Mouse (Mus musculus): ENCODE results near the gene Ttc17. TPM values are rescaled to one million over a fixed set of nuclear protein-coding genes. Genes with fewer than 3 reads are reported as not detected.

Ttc17 gene
- polyA plus RNA-seq, 1 experiment = 7.7 TPM

DNA sequence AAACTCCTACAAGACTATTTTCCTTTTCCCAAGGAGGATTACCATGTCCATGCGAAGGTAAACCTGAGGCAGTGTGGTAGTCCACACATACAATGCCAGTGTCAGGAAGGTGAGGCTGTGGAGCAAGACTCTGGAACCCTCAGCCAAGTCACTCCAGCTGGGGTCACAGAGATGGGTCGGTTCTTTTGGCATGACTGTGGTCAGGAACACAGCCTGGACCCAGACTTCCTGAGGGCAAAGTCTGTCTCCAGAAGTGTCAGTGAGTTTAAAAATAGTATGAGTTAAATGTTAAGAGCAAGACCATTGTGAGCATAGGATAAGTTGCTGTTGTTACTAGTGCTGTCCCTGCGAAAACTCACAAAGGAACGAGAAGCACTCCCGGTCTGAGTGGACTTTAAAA is 59.7 kb downstream of the Ttc17 start:
- H3K4me3 ChIP-seq (ENCODE audit: insufficient read depth, poor library complexity, severe bottlenecking) = no peak overlapping the region
- peaks cover 7% of the 10 kb centered on the region for H3K36me3 ChIP-seq (ENCODE audit: control insufficient read depth, insufficient read depth)
- no peaks in the 10 kb centered on the region for H3K79me3 ChIP-seq (ENCODE audit: low read depth)
- H3K79me2 ChIP-seq (ENCODE audit: control insufficient read depth, insufficient read depth) = no peaks in the 10 kb centered on the region
- H3K27me3 ChIP-seq (ENCODE audit: control insufficient read depth, insufficient read depth, insufficient read length) = no peaks in the 10 kb centered on the region
- no peak for TF ChIP-seq MAX (IDR thresholded peaks at IDR 0.05)
- TF ChIP-seq CEBPB (IDR thresholded peaks at IDR 0.05; ENCODE audit: low read depth) = no peak
- TF ChIP-seq CTCF (IDR thresholded peaks at IDR 0.05; ENCODE audit: control insufficient read depth, insufficient read depth, insufficient read length) = no peak
- TF ChIP-seq MYOG (IDR thresholded peaks at IDR 0.05; ENCODE audit: control insufficient read depth, extremely low read depth, insufficient read length) = no peak
- TF ChIP-seq USF1 (IDR thresholded peaks at IDR 0.05; ENCODE audit: low read depth) = no peak
- TF ChIP-seq MYOD1 (IDR thresholded peaks at IDR 0.05; ENCODE audit: control insufficient read depth, insufficient read length, low read depth) = no peak
- TF ChIP-seq FOSL1 (IDR thresholded peaks at IDR 0.05; ENCODE audit: insufficient read depth, low read length, poor library complexity, severe bottlenecking) = no peak
- H3ac ChIP-seq (ENCODE audit: control insufficient read depth, insufficient read length, low read depth) = no peak overlapping the region

DNA sequence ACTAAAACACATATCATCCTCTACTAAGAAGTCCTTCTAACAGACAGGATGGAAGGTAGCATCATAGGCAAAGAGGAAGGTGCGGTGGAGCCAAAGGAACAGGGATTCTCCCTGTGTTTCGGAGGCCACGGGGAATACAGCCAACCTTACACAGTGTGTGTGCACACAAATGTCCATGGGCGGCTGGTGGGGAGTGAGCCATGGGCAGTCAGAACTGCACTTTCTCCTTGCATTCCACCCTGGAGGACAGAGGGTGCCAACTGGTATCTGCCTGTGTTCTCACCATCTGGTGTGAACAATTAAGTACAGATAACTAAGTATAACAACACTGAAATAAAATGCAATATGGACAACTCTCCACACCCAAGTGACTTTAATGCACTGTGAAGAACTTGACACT is 61.9 kb downstream of the Ttc17 start:
- no peaks in the 10 kb centered on the region for H3K27me3 ChIP-seq (ENCODE audit: control insufficient read depth, insufficient read depth, insufficient read length)
- H3K79me2 ChIP-seq (ENCODE audit: control insufficient read depth, insufficient read depth) = no peaks in the 10 kb centered on the region
- no peak overlapping the region for H3ac ChIP-seq (ENCODE audit: control insufficient read depth, insufficient read length, low read depth)
- no peaks in the 10 kb centered on the region for H3K79me3 ChIP-seq (ENCODE audit: low read depth)
- H3K4me3 ChIP-seq (ENCODE audit: insufficient read depth, poor library complexity, severe bottlenecking) = no peak overlapping the region
- TF ChIP-seq MYOG (IDR thresholded peaks at IDR 0.05; ENCODE audit: control insufficient read depth, extremely low read depth, insufficient read length) (no peak), CEBPB (IDR thresholded peaks at IDR 0.05; ENCODE audit: low read depth) (no peak), USF1 (IDR thresholded peaks at IDR 0.05; ENCODE audit: low read depth) (no peak), MYOD1 (IDR thresholded peaks at IDR 0.05; ENCODE audit: control insufficient read depth, insufficient read length, low read depth) (no peak), MAX (IDR thresholded peaks at IDR 0.05) (no peak), FOSL1 (IDR thresholded peaks at IDR 0.05; ENCODE audit: insufficient read depth, low read length, poor library complexity, severe bottlenecking) (no peak), CTCF (IDR thresholded peaks at IDR 0.05; ENCODE audit: control insufficient read depth, insufficient read depth, insufficient read length) (no peak)
- peaks cover 13% of the 10 kb centered on the region for H3K36me3 ChIP-seq (ENCODE audit: control insufficient read depth, insufficient read depth)

- TF ChIP-seq MAX (IDR thresholded peaks at IDR 0.05) (no peak), MYOG (IDR thresholded peaks at IDR 0.05; ENCODE audit: control insufficient read depth, extremely low read depth, insufficient read length) (no peak), USF1 (IDR thresholded peaks at IDR 0.05; ENCODE audit: low read depth) (no peak), FOSL1 (IDR thresholded peaks at IDR 0.05; ENCODE audit: insufficient read depth, low read length, poor library complexity, severe bottlenecking) (no peak), CTCF (IDR thresholded peaks at IDR 0.05; ENCODE audit: control insufficient read depth, insufficient read depth, insufficient read length) (no peak), MYOD1 (IDR thresholded peaks at IDR 0.05; ENCODE audit: control insufficient read depth, insufficient read length, low read depth) (no peak), CEBPB (IDR thresholded peaks at IDR 0.05; ENCODE audit: low read depth) (no peak)
- H3K79me3 ChIP-seq (ENCODE audit: low read depth) = no peaks in the 10 kb centered on the region
- H3K27me3 ChIP-seq (ENCODE audit: control insufficient read depth, insufficient read depth, insufficient read length) = no peaks in the 10 kb centered on the region
- H3K36me3 ChIP-seq (ENCODE audit: control insufficient read depth, insufficient read depth) = peaks cover 13% of the 10 kb centered on the region
- H3K4me3 ChIP-seq (ENCODE audit: insufficient read depth, poor library complexity, severe bottlenecking) = no peak overlapping the region
- no peak overlapping the region for H3ac ChIP-seq (ENCODE audit: control insufficient read depth, insufficient read length, low read depth)
- no peaks in the 10 kb centered on the region for H3K79me2 ChIP-seq (ENCODE audit: control insufficient read depth, insufficient read depth)
Measured at GRCm38 (mm10) chr2:94343290-94344285, 62.9 kb downstream of the Ttc17 start.

DNA sequence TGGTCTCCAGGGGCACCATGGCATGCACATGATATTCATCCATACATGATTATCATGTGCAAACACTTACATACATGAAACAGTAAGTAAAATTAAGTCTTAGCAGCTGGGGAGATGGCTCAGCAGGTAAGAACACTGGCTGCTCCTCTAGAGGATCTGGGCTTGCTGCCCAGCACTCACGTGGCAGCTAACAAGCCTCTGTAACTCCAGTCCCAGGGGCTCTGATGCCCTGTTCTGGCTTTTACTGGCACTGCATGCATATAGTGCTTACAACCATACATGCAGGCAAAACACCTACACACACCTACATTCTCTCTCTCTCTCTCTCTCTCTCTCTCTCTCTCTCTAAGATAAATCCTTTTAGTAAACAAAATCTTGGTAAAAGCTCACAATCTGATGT is 65.7 kb downstream of the Ttc17 start:
- H3K4me3 ChIP-seq (ENCODE audit: insufficient read depth, poor library complexity, severe bottlenecking) = no peak overlapping the region
- no peaks in the 10 kb centered on the region for H3K79me2 ChIP-seq (ENCODE audit: control insufficient read depth, insufficient read depth)
- peaks cover 23% of the 10 kb centered on the region for H3K36me3 ChIP-seq (ENCODE audit: control insufficient read depth, insufficient read depth)
- no peaks in the 10 kb centered on the region for H3K27me3 ChIP-seq (ENCODE audit: control insufficient read depth, insufficient read depth, insufficient read length)
- H3K79me3 ChIP-seq (ENCODE audit: low read depth) = no peaks in the 10 kb centered on the region
- no peak overlapping the region for H3ac ChIP-seq (ENCODE audit: control insufficient read depth, insufficient read length, low read depth)
- no peak for TF ChIP-seq MAX (IDR thresholded peaks at IDR 0.05)
- TF ChIP-seq CTCF (IDR thresholded peaks at IDR 0.05; ENCODE audit: control insufficient read depth, insufficient read depth, insufficient read length) = no peak
- TF ChIP-seq MYOD1 (IDR thresholded peaks at IDR 0.05; ENCODE audit: control insufficient read depth, insufficient read length, low read depth) = no peak
- TF ChIP-seq USF1 (IDR thresholded peaks at IDR 0.05; ENCODE audit: low read depth) = no peak
- TF ChIP-seq CEBPB (IDR thresholded peaks at IDR 0.05; ENCODE audit: low read depth) = no peak
- TF ChIP-seq FOSL1 (IDR thresholded peaks at IDR 0.05; ENCODE audit: insufficient read depth, low read length, poor library complexity, severe bottlenecking) = no peak
- TF ChIP-seq MYOG (IDR thresholded peaks at IDR 0.05; ENCODE audit: control insufficient read depth, extremely low read depth, insufficient read length) = no peak

DNA sequence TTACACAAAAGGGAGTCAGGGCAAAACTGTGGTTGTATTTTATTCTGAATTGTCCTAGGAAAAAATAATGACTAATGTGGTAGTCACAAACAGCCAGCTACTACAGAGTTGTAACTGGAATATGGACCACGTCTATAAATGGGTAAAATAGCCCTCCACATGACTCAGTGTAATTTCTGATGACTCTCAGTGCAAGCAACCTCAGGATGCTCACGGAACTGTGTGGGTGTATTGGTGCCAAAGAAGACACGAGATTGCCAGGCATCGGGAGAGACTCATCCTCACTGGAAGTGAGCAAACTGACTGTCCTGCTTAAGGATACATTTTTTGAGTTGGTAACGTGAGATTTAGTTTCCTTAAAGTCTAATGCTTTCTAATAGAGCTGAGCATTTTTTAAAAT is 67.0 kb downstream of the Ttc17 start:
- no peaks in the 10 kb centered on the region for H3K79me3 ChIP-seq (ENCODE audit: low read depth)
- no peak overlapping the region for H3K4me3 ChIP-seq (ENCODE audit: insufficient read depth, poor library complexity, severe bottlenecking)
- peaks cover 26% of the 10 kb centered on the region for H3K36me3 ChIP-seq (ENCODE audit: control insufficient read depth, insufficient read depth)

More for the DNA sequence above, 67.0 kb downstream of the Ttc17 start:
- Histone ChIP-seq H3K27me3 (ENCODE audit: control insufficient read depth, insufficient read depth, insufficient read length) (no peaks in the 10 kb centered on the region), H3K79me2 (ENCODE audit: control insufficient read depth, insufficient read depth) (no peaks in the 10 kb centered on the region), H3ac (ENCODE audit: control insufficient read depth, insufficient read length, low read depth) (no peak overlapping the region)
- TF ChIP-seq MYOD1 (IDR thresholded peaks at IDR 0.05; ENCODE audit: control insufficient read depth, insufficient read length, low read depth) = peak; percentile 10
- peak; percentile 67 for TF ChIP-seq USF1 (IDR thresholded peaks at IDR 0.05; ENCODE audit: low read depth)
- TF ChIP-seq CEBPB (IDR thresholded peaks at IDR 0.05; ENCODE audit: low read depth) = no peak
- TF ChIP-seq CTCF (IDR thresholded peaks at IDR 0.05; ENCODE audit: control insufficient read depth, insufficient read depth, insufficient read length) = no peak
- TF ChIP-seq MYOG (IDR thresholded peaks at IDR 0.05; ENCODE audit: control insufficient read depth, extremely low read depth, insufficient read length) = no peak
- no peak for TF ChIP-seq FOSL1 (IDR thresholded peaks at IDR 0.05; ENCODE audit: insufficient read depth, low read length, poor library complexity, severe bottlenecking)
- no peak for TF ChIP-seq MAX (IDR thresholded peaks at IDR 0.05)

Measured in C2C12 (cell line).